Mouse (Mus musculus) CH12.LX (cell line): ENCODE measurements around the gene Med22. TPM values are rescaled to one million over a fixed set of nuclear protein-coding genes. Genes with fewer than 3 reads are reported as not detected.

ENCODE experiments used
- DNase-seq: peaks from one replicate; pipeline ENCODE4 v3.0.0-alpha.2; 2013; ENCODE audit errors: extremely low read depth
- H3K27ac ChIP-seq: 2 replicates; pipeline ENCODE4 v1.5.1; 2012; ENCODE audit warnings: low read depth, mild to moderate bottlenecking, control low read depth, moderate library complexity; ENCODE audit not compliant: insufficient read depth
- H3K27me3 ChIP-seq: replicated peaks from 2 replicates; pipeline ENCODE3; 2012; ENCODE audit warnings: inconsistent platforms
- H3K36me3 ChIP-seq, 2 experiments: replicated peaks in 1 of 2; 2 replicates each; pipeline versions ENCODE3 to v1.6.1; 2012; ENCODE audit warnings: inconsistent platforms in 1 of 2, low read length in 1 of 2, mild to moderate bottlenecking in 1 of 2, mixed read lengths in 1 of 2, moderate library complexity in 1 of 2; ENCODE audit not compliant: control insufficient read depth in 1 of 2, insufficient read depth in 1 of 2
- H3K4me1 ChIP-seq, 2 experiments: 2 replicates each; pipeline ENCODE4 v1.6.1; 2012; ENCODE audit warnings: inconsistent platforms in 1 of 2, moderate library complexity in 1 of 2; ENCODE audit not compliant: insufficient read depth in 2 of 2, control insufficient read depth in 1 of 2
- H3K4me2 ChIP-seq: 2 replicates; pipeline ENCODE4 v1.6.1; 2012; ENCODE audit warnings: low read depth, mild to moderate bottlenecking, control low read depth; ENCODE audit not compliant: poor library complexity, insufficient read depth, severe bottlenecking
- H3K4me3 ChIP-seq, 3 experiments: fragments of 150-350 bp in 1 of 3; sonication (generic) in 1 of 3; replicated peaks in 1 of 3; 2 replicates each; pipeline versions ENCODE3 to v1.5.1; 2011 to 2012; ENCODE audit warnings: low read depth in 2 of 3, low read length in 2 of 3, mild to moderate bottlenecking in 2 of 3, moderate library complexity in 2 of 3, control low read depth in 1 of 3, improper control_type of control experiment in 1 of 3, inconsistent platforms in 1 of 3, mixed read lengths in 1 of 3; ENCODE audit not compliant: poor library complexity in 1 of 3
- H3K79me2 ChIP-seq: replicated peaks from 2 replicates; pipeline ENCODE4 v1.6.1; 2012; ENCODE audit warnings: mild to moderate bottlenecking, moderate library complexity; ENCODE audit not compliant: control insufficient read depth, poor library complexity, insufficient read depth, severe bottlenecking; ENCODE audit errors: extremely low read depth
- H3K9ac ChIP-seq: 2 replicates; pipeline ENCODE4 v1.6.1; 2012; ENCODE audit warnings: low read depth, mild to moderate bottlenecking, control low read depth, moderate library complexity; ENCODE audit not compliant: insufficient read depth
- H3K9me3 ChIP-seq: replicated peaks from 2 replicates; pipeline ENCODE3; 2012; ENCODE audit warnings: low read length, inconsistent platforms, mixed read lengths
- BHLHE40 ChIP-seq: IDR thresholded peaks from 2 replicates; pipeline ENCODE4 v1.6.1; 2011; ENCODE audit warnings: mild to moderate bottlenecking, low read depth, low read length, improper control_type of control experiment
- CTCF ChIP-seq, 2 experiments: IDR thresholded peaks in 1 of 2; conservative IDR thresholded peaks in 1 of 2; 2 replicates each; pipeline ENCODE4 v1.5.1; 2011 to 2012; ENCODE audit warnings: low read depth in 2 of 2, low read length in 2 of 2, improper control_type of control experiment in 1 of 2, inconsistent platforms in 1 of 2, mild to moderate bottlenecking in 1 of 2, moderate library complexity in 1 of 2
- KAT2A ChIP-seq: IDR thresholded peaks from 2 replicates; pipeline ENCODE4 v1.6.1; 2012; ENCODE audit warnings: low read length, improper control_type of control experiment, inconsistent platforms; ENCODE audit not compliant: insufficient replicate concordance
- MXI1 ChIP-seq: IDR thresholded peaks from 2 replicates; pipeline ENCODE4 v1.6.1; 2011; ENCODE audit warnings: mild to moderate bottlenecking, low read depth, low read length, improper control_type of control experiment
- MYC ChIP-seq: IDR thresholded peaks from 2 replicates; pipeline ENCODE4 v1.6.1; 2011; ENCODE audit warnings: low read depth, mild to moderate bottlenecking, improper control_type of control experiment, low read length
- NELFE ChIP-seq: IDR thresholded peaks from 2 replicates; pipeline ENCODE4 v1.6.1; 2011; ENCODE audit warnings: low read depth, low read length, improper control_type of control experiment
- RAD21 ChIP-seq: IDR thresholded peaks from 2 replicates; pipeline ENCODE4 v1.6.1; 2011; ENCODE audit warnings: low read depth, mild to moderate bottlenecking, low read length, improper control_type of control experiment, moderate library complexity
- RCOR1 ChIP-seq: conservative IDR thresholded peaks from 2 replicates; pipeline ENCODE4 v1.6.1; 2012; ENCODE audit warnings: low read depth, mild to moderate bottlenecking, inconsistent platforms, low read length, improper control_type of control experiment
- SIN3A ChIP-seq: IDR thresholded peaks from 2 replicates; pipeline ENCODE4 v1.6.1; 2012; ENCODE audit warnings: low read length, improper control_type of control experiment, inconsistent platforms
- SMC3 ChIP-seq: IDR thresholded peaks from 2 replicates; pipeline ENCODE4 v1.6.1; 2011; ENCODE audit warnings: low read depth, low read length, improper control_type of control experiment
- TBP ChIP-seq: conservative IDR thresholded peaks from 2 replicates; pipeline ENCODE4 v1.6.1; 2011; ENCODE audit warnings: low read depth, low read length, improper control_type of control experiment
- UBTF ChIP-seq: IDR thresholded peaks from 2 replicates; pipeline ENCODE4 v1.6.1; 2012; ENCODE audit warnings: low read depth, mild to moderate bottlenecking, inconsistent platforms, low read length, improper control_type of control experiment, moderate library complexity
- dilution Hi-C: fragments of 300-500 bp; cut with MboI; formaldehyde crosslinking; loops from 2 replicates; pipeline ENCODE4 v1.14.3; 2020; ENCODE audit warnings: low sequenced_read_pairs; ENCODE audit not compliant: extremely low pct_unique_long_range_greater_than_20kb, extremely low pct_ligation_motif_present
- in situ Hi-C: fragments of 300-500 bp; cut with MboI; formaldehyde crosslinking; loops from 3 replicates; pipeline ENCODE4 v1.14.3; 2019; ENCODE audit warnings: low sequenced_read_pairs, low pct_ligation_motif_present, low pct_unique_long_range_greater_than_20kb, mixed read lengths
- polyA plus RNA-seq: library from polyadenylated mRNA; unstranded; fragments of >175 nt; gene quantifications from 2 replicates; pipeline ENCODE4 v1.2.1, GENCODE M21; 2012; ENCODE audit warnings: low read depth; ENCODE audit not compliant: insufficient read length
- total RNA-seq, 2 experiments: library from RNA; depleted of rRNA; stranded (reverse); fragments of 300-350 nt in 1 of 2; fragments of >200 nt in 1 of 2; gene quantifications; 2 replicates each; pipeline ENCODE4 v1.2.3; 2012 to 2014

Gene Med22
- total and polyA plus RNA-seq, 3 experiments: 27.7 to 42.1 (median 37.3) TPM

DNA sequence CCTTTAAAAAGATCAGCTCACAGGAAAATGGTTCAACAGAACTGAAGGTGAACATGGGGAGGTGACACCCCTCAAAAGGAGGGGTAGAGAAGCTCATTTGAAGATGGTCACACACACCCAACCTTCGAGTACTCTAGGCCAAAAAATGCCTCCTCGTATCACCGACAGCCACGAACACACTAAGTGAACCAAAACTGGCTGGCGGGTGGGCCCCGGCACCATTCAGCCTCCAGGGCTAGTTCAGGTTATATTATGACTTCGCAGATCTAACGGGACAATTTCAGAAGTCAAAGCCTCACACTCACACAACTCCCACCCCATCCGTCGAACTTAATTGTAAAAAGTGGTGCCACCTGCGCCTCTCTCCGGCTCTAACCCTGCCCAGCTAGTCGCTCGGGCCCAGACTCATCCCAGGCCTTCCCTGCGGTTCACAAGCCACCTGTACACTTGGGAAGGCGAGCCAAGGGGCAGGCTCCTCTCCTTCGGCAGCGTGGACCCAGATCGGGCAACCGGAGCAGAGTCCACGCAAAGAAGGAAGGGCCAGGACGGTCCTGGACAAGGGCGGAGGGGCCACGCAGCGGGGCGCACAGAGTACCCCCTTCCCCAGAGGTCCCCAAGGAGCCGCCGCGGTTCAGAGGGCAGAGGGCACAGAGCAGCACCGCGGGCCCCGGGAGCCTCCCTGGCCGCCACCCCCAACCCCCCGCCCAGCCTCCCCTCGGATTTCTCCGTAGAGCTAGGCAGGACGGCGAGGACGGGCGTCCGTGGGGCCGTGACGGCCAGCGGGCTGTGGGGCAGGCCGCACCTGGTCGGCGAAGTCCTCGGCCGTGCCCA lies 22.2 kb upstream of the Med22 start:
- Histone ChIP-seq H3K36me3 (peaks cover 22 to 40% of the 10 kb centered on the region in 2 experiments), H3K27me3 (no peaks in the 10 kb centered on the region), H3K79me2 (peaks cover 51% of the 10 kb centered on the region), H3K9me3 (no peaks in the 10 kb centered on the region), H3K4me3 (peak overlapping the region; percentile 83 to 94 (median 94)), H3K4me1 (peaks cover 22 to 73% of the 10 kb centered on the region in 2 experiments), H3K9ac (peak overlapping the region; percentile 96), H3K4me2 (peak overlapping the region; percentile 89; the same call in 1 of the 2 replicates)
- in situ Hi-C loops: no loop called here
- DNase-seq: no peak
- TF ChIP-seq KAT2A (0 out of 2 replicates have a peak, but pooled peaks have one; percentile 24), TBP (0 out of 2 replicates have a peak, but pooled peaks have one; percentile 21), SIN3A (peak; percentile 74), MXI1 (no peak; the same call in 1 of the 2 replicates), MYC (no peak)
- TF ChIP-seq, all 38 proteins: peak for 3
- dilution Hi-C loops: no loop called here
- peak overlapping the region; percentile 61 for H3K27ac ChIP-seq

DNA sequence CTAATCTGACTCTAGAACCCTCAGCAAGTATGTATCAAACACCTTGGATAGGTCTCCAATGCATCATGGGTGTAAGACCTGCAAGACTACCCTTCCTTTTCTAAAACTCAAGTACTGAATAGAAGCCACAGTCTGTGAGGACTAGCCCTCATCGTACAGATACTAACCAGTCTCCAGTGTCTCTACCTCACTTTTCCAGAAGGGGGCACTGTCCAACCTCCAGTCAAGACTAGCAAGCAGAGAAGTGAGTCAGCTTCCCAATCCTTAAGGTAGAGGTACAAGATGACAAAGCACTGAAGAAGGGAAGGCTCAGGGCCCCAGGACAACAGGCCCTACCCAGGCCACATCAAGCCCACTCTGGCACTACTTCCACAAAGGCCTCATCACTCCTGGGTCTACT lies 19.9 kb upstream of the Med22 start:
- H3K9ac ChIP-seq: peak overlapping the region; percentile 96; the same call in 1 of the 2 replicates
- H3K4me1 ChIP-seq: peaks cover 21 to 59% of the 10 kb centered on the region in 2 experiments
- peak overlapping the region in 1 of 3 experiments; percentile 14 for H3K4me3 ChIP-seq
- no peaks in the 10 kb centered on the region for H3K9me3 ChIP-seq
- peak overlapping the region; percentile 38; the same call in 1 of the 2 replicates for H3K27ac ChIP-seq
- dilution Hi-C loops (no loop called here), in situ Hi-C loops (no loop called here)
- TF ChIP-seq BHLHE40: no peak
- no peak for TF ChIP-seq UBTF
- TF ChIP-seq RCOR1: no peak
- peak; percentile 59 for TF ChIP-seq SMC3
- TF ChIP-seq RAD21: peak; percentile 76
- TF ChIP-seq NELFE: no peak
- TF ChIP-seq CTCF (conservative IDR thresholded peaks at IDR 0.05 in 1 of 2, IDR thresholded peaks at IDR 0.05 in 1 of 2; ENCODE audit: low read depth in 2 of 2, low read length in 2 of 2): peak; percentile 57 to 86
- peaks cover 66% of the 10 kb centered on the region for H3K79me2 ChIP-seq
- no peaks in the 10 kb centered on the region for H3K27me3 ChIP-seq
- H3K36me3 ChIP-seq: peaks cover 38 to 62% of the 10 kb centered on the region in 2 experiments
- H3K4me2 ChIP-seq: peak overlapping the region; percentile 30; the same call in 1 of the 2 replicates
- peak; percentile 80 for DNase-seq
